Mouse (Mus musculus) thymus, adult 2 months (tissue): ENCODE results near the gene Dync2li1.

ENCODE experiments used
- CTCF ChIP-seq: fragments of 200-500 bp; IDR thresholded peaks from 2 replicates; pipeline ENCODE4 v1.5.1; 2012; ENCODE audit warnings: mild to moderate bottlenecking, control low read depth, low read length, moderate library complexity, borderline replicate concordance; ENCODE audit not compliant: control insufficient read depth, poor library complexity, insufficient read depth; ENCODE audit errors: extremely low read depth
- POLR2A ChIP-seq: fragments of 200-500 bp; IDR thresholded peaks from 2 replicates; pipeline ENCODE4 v1.6.1; 2012; ENCODE audit warnings: mild to moderate bottlenecking, low read length, control low read depth, moderate library complexity; ENCODE audit not compliant: control insufficient read depth, poor library complexity, insufficient read depth; ENCODE audit errors: extremely low read depth

DNA sequence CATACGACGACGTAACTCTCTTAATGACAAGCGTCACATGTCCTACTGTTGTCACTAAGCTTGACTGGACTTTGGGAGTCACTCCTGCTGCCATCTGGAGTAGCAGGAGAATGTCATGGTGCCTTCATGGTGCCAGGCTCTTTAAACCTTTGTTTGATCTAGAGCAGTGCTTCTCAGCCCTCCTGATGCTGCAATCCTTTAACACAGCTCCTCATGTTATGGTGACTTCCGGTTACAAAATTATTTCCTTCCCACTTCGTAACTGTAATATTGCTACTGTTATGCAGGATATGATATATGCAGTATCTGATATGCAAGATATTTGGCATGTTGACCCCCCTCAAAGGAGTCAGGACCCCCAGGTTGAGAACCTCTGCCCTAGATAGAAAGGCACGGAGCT is 7.2 kb upstream of the Dync2li1 start:
- TF ChIP-seq CTCF (no peak), POLR2A (no peak)
